Mouse (Mus musculus) megakaryocyte, embryonic 14.5 days (primary cell): Measurements from ENCODE around the gene Tmem104.

Source experiments
- FLI1 ChIP-seq: IDR thresholded peaks from 2 replicates; pipeline ENCODE4 v1.6.1; 2012; ENCODE audit warnings: low read length, inconsistent platforms, mixed read lengths
- GATA1 ChIP-seq: IDR thresholded peaks from 3 replicates; pipeline ENCODE4 v1.6.1; 2012; ENCODE audit warnings: mixed read lengths, low read length, inconsistent platforms, borderline replicate concordance

DNA sequence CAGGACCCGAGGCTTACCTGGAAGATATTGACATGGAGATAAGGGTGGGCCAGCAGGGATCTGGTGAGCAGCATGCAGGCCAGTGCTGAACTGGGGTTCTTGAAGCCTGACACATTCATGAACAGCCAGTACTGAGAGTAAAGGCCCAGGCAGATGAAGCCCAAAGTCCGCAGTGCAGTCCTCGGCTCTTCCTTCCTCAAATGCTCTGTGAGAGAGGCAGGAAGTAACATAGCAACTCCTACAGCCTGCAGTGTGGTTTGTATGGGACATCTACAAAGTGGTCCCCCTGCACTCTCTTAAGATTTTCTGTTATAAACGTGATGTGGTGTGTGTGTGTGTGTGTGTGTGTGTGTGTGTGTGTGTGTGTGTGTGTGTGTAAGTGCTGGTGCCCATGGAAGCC is 98.0 kb downstream of the Tmem104 start:
- no peak for TF ChIP-seq FLI1
- no peak for TF ChIP-seq GATA1
